Mouse (Mus musculus) testis, adult 2 months (tissue): Measurements from ENCODE around the gene Lcn9.

Source experiments
- CTCF ChIP-seq: fragments of 200-500 bp; IDR thresholded peaks from 2 replicates; pipeline ENCODE4 v1.5.1; 2012; ENCODE audit warnings: low read depth, mild to moderate bottlenecking, inconsistent platforms, low read length, moderate library complexity; ENCODE audit not compliant: control insufficient read depth, insufficient read depth, insufficient replicate concordance
- POLR2A ChIP-seq: fragments of 200-500 bp; IDR thresholded peaks from 2 replicates; pipeline ENCODE4 v1.6.1; 2012; ENCODE audit warnings: low read depth, mild to moderate bottlenecking, inconsistent platforms, low read length, moderate library complexity; ENCODE audit not compliant: control insufficient read depth

GRCm38 (mm10) chr2:25798065-25798464 is 24.9 kb upstream of the Lcn9 start:
- no peak for TF ChIP-seq CTCF
- no peak for TF ChIP-seq POLR2A
